ENCODE assay signal across 8 mouse cellular contexts in the genomic region with DNA sequence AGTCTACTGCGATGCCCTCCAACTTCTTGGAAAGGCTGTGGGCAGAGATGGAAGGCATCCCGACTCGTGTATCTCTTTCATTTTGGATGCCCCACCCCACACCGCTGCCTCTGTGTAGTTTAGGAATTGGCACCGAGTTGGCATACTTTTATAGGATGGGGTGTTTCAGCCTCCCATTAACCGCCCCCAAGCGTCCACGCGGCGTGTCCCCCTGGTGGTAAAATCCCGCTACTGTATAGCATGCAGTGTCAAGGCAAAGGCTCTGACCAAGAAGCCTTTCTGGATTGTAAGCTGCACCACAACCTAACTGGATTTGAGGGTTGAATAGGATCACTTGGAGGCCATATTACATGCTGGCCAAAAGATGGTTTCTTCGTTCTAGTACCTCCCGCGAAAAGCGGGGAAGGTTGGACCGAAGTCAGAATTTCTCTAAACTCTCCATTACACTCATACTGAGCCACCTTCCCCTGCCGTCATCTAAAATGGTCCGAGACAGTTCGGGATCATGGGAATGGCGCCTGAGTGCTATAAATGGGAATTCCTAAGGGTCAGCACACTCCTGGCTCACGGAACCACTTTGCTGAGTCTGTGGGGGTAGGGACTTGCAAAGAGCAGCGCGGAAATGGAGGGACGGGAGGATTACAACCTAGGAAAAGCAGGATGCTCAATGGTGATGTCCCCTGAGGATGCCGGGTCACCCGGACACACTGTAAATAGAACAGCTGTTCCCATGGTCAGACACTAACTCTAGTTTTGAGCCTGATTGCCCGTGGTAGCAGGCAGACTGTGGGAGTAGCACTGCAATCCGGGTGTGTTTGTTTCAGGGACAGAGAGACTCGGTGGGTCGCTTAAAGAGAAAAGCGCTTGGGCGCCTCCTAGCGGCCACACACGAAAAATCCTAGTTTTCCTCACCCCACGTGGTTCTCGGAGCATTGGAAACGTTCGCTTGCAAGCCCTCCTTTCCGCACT. TPM values are rescaled to one million over a fixed set of nuclear protein-coding genes. Genes with fewer than 3 reads are reported as not detected.
A peak's percentile ranks its signal among the peaks of the same experiment; 100 is the strongest.
DNase-seq lines count a peak whose midpoint lies in the region; ATAC-seq and TF ChIP-seq lines count a peak whose summit lies in the region.

No protein-coding gene starts in this region.

- no peak for TF ChIP-seq EP300 in heart, adult 2 months (IDR thresholded peaks at IDR 0.05; ENCODE audit: insufficient read depth, low read depth, low read length)

- TF ChIP-seq POLR2A in heart, adult 2 months (IDR thresholded peaks at IDR 0.05; ENCODE audit: insufficient read depth, low read depth, low read length) = no peak
- TF ChIP-seq POLR2A in kidney, adult 2 months (IDR thresholded peaks at IDR 0.05; ENCODE audit: low read depth, low read length) = no peak
- no peak for TF ChIP-seq POLR2A in testis, adult 2 months (IDR thresholded peaks at IDR 0.05; ENCODE audit: control insufficient read depth, low read depth, low read length)

- no peak overlapping the region for H3K9ac ChIP-seq in heart, adult 2 months (ENCODE audit: low read depth, low read length)
- no peak overlapping the region for H3K9ac ChIP-seq in liver, embryonic 13.5 days

- H3K79me2 ChIP-seq in heart, adult 2 months (replicated peaks; ENCODE audit: control insufficient read depth, insufficient read depth, low read length) = no peaks in the 10 kb centered on the region

- no peaks in the 10 kb centered on the region for H3K36me3 ChIP-seq in heart, adult 2 months (ENCODE audit: control insufficient read depth, insufficient read depth, low read length)
- H3K36me3 ChIP-seq in kidney, adult 2 months (ENCODE audit: control insufficient read depth, insufficient read depth, low read length) = no peaks in the 10 kb centered on the region
- H3K36me3 ChIP-seq in liver, embryonic 13.5 days = no peaks in the 10 kb centered on the region
- no peaks in the 10 kb centered on the region for H3K36me3 ChIP-seq in testis, adult 2 months (ENCODE audit: control insufficient read depth, insufficient read depth, low read length)

- intact Hi-C loops in heart, adult 2 months (cut with DNase I) = loop anchor here (5.0 to 10.0 kb wide), 5 partner anchors 79 to 711 kb away; a partner anchor contains a TSS

- no peaks in the 10 kb centered on the region for H3K9me3 ChIP-seq in liver, embryonic 13.5 days (replicated peaks)

- 3% methylated on average over 39 of the region's 39 CpGs for WGBS in heart, adult 2 months
- WGBS in kidney, adult 2 months = 1% methylated on average over 39 of the region's 39 CpGs
- 2% methylated on average over 39 of the region's 39 CpGs for WGBS in liver, embryonic 13.5 days (ENCODE audit: insufficient replicate concordance)

- H3K4me2 ChIP-seq in liver, embryonic 13.5 days = peak overlapping the region; percentile 52

- DNase-seq in A20 (ENCODE audit: low read depth, low spot score) = peak; percentile 81
- peak; percentile 95 for DNase-seq in embryo, embryonic 10.5 days (ENCODE audit: low spot score)
- DNase-seq in heart, adult 2 months = peak; percentile 28 to 63
- DNase-seq in kidney, adult 2 months = peak; percentile 38
- peak; percentile 36 for DNase-seq in liver, embryonic 13.5 days
- peak; percentile 73 for DNase-seq in naive thymus-derived CD4-positive, alpha-beta T cell, adult 2 months (ENCODE audit: low read depth)

- H3K4me1 ChIP-seq in heart, adult 2 months (ENCODE audit: control insufficient read depth, insufficient read depth, low read length) = no peaks in the 10 kb centered on the region
- H3K4me1 ChIP-seq in kidney, adult 2 months (ENCODE audit: control insufficient read depth, insufficient read depth, low read length) = no peaks in the 10 kb centered on the region
- H3K4me1 ChIP-seq in liver, embryonic 13.5 days (replicated peaks) = peaks cover 9% of the 10 kb centered on the region
- peaks cover 10% of the 10 kb centered on the region for H3K4me1 ChIP-seq in testis, adult 2 months (ENCODE audit: control insufficient read depth, insufficient read depth, low read length)

- H3K4me3 ChIP-seq in heart, adult 2 months = peak overlapping the region; percentile 19; the same call in 1 of the 2 replicates
- no peak overlapping the region for H3K4me3 ChIP-seq in kidney, adult 2 months (ENCODE audit: insufficient read depth, low read depth, low read length)
- peak overlapping the region; percentile 32; the same call in 1 of the 2 replicates for H3K4me3 ChIP-seq in liver, embryonic 13.5 days (replicated peaks)
- H3K4me3 ChIP-seq in testis, adult 2 months (ENCODE audit: control insufficient read depth, low read depth, low read length) = peak overlapping the region; percentile 78

- no peak overlapping the region for H3K27ac ChIP-seq in heart, adult 2 months
- H3K27ac ChIP-seq in kidney, adult 2 months (ENCODE audit: insufficient read depth, low read depth, low read length) = no peak overlapping the region
- H3K27ac ChIP-seq in liver, embryonic 13.5 days = no peak overlapping the region
- no peak overlapping the region for H3K27ac ChIP-seq in testis, adult 2 months (ENCODE audit: control insufficient read depth, insufficient read depth, low read depth, low read length)

- peak; percentile 77 for TF ChIP-seq CTCF in heart, adult 2 months (IDR thresholded peaks at IDR 0.05)
- peak; percentile 57 for TF ChIP-seq CTCF in kidney, adult 2 months (conservative IDR thresholded peaks at IDR 0.05; ENCODE audit: insufficient read depth, insufficient read length, low read depth, low read length)
- peak; percentile 80 for TF ChIP-seq CTCF in testis, adult 2 months (IDR thresholded peaks at IDR 0.05; ENCODE audit: control insufficient read depth, insufficient read depth, insufficient replicate concordance, low read depth, low read length)

- H3K27me3 ChIP-seq in heart, adult 2 months (ENCODE audit: control insufficient read depth, insufficient read depth, low read length) = peaks cover 2% of the 10 kb centered on the region; the same call in 1 of the 2 replicates
- 0 out of 2 replicates have a peak, but pooled peaks cover 2% of the 10 kb centered on the region for H3K27me3 ChIP-seq in kidney, adult 2 months (replicated peaks; ENCODE audit: control insufficient read depth, insufficient read depth, low read length)
- H3K27me3 ChIP-seq in liver, embryonic 13.5 days = peaks cover 66% of the 10 kb centered on the region
- peaks cover 5% of the 10 kb centered on the region; the same call in 1 of the 2 replicates for H3K27me3 ChIP-seq in testis, adult 2 months (ENCODE audit: control insufficient read depth, insufficient read depth, low read length)

- peak; percentile 88 for ATAC-seq in activated CD4-positive, CD25-positive, alpha-beta regulatory T cell, adult 4 months
- ATAC-seq in liver, embryonic 13.5 days (ENCODE audit: low read depth) = peak; percentile 62

RNA-seq across cellular contexts. Expression of a gene that starts 15.7 kb away (rescaled TPM):
- not detected for polyA plus RNA-seq in activated CD4-positive, CD25-positive, alpha-beta regulatory T cell, adult 4 months (2017; shearing (Covaris generic))
- total RNA-seq in heart, adult 2 months (2021) = not detected
- not detected in 2 replicates for polyA plus RNA-seq in heart, adult 2 months (2012; rRNA removed)
- polyA plus RNA-seq in kidney, adult 2 months (2012; rRNA removed) = not detected in 2 replicates
- polyA plus RNA-seq in liver, embryonic 13.5 days (2015; fragmentation: Nextera tagmentation; extraction: Ambion mirVana) = not detected in 2 replicates
- polyA plus RNA-seq in testis, adult 2 months (2012; rRNA removed) = not detected in 2 replicates

Comparison
In these comparisons a context has a peak if more than half of its experiments do, and no peak if none do; other contexts are left out.
1. DNase-seq: peak in every context shown above with its lines; median percentile 95 in embryo, embryonic 10.5 days; 81 in A20; 73 in naive thymus-derived CD4-positive, alpha-beta T cell, adult 2 months; 46 in heart, adult 2 months; 38 in kidney, adult 2 months; 36 in liver, embryonic 13.5 days.